Mouse (Mus musculus) large intestine, adult 2 months (tissue): ENCODE results near the gene Gm5244. TPM values are rescaled to one million over a fixed set of nuclear protein-coding genes. Genes with fewer than 3 reads are reported as not detected.

Source experiments
- DNase-seq: peaks from one replicate; pipeline ENCODE4 v3.0.0-alpha.2; 2012; ENCODE audit warnings: low read depth, low spot score
- WGBS: fragments of 180-500 bp; shearing (Covaris S2); methylation state at CpG from one replicate; pipeline ENCODE4 v1.1.7; 2018; 5-methylcytosine and 5-hydroxymethylcytosine counted together
- polyA plus RNA-seq: library from polyadenylated mRNA; depleted of rRNA; stranded (reverse); fragments of >200 nt; gene quantifications from 2 replicates; pipeline ENCODE4 v1.2.3, GENCODE M21; 2012; rRNA removed

Gm5244 gene
- polyA plus RNA-seq, 1 experiment, result not detected

DNA sequence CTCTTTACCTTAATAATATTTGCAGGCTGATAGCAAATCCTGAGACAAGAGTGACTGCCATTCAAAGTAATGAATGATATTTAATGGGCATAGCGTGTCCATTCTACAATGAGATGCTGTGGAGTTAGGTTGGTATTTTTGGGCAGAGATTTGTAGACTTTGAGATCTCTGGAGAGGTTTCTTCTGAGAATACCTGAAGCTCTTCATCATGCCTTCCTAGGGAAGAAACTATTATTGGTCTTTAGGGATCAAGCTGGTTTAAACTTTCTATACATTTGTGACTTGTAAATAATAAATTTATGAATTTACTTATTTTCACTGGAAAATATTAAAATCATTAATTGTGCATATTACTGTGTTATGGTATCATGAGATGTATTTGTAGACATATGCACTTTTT, 46.9 kb downstream of the Gm5244 start, which contains the start of gene Olfr1446:
Olfr1446 (minus strand) TSS at position 101 of the 400 bp plus-strand sequence.
- 85% methylated on average over 1 of the region's 1 CpGs for WGBS
- DNase-seq, result no peak

Other genes starting within 250 kb of the Gm5244 start
- not detected in 2 replicates for gene Gm4952, start 246.7 kb upstream of the Gm5244 start, polyA plus RNA-seq
- gene Glyat, start 213.4 kb upstream of the Gm5244 start, polyA plus RNA-seq, result not detected in 2 replicates
- not detected in 2 replicates for gene Olfr1442, start 176.2 kb upstream of the Gm5244 start, polyA plus RNA-seq
- gene Olfr1443, start 168.6 kb upstream of the Gm5244 start, polyA plus RNA-seq, result not detected in 2 replicates
- gene Keg1, start 150.9 kb upstream of the Gm5244 start, polyA plus RNA-seq, result not detected in 2 replicates
- 2.0 TPM in 2 replicates for gene Cntf, start 81.0 kb upstream of the Gm5244 start, polyA plus RNA-seq
- 9.5 and 13.0 TPM in 2 replicates for gene Zfp91, start 50.6 kb upstream of the Gm5244 start, polyA plus RNA-seq
- gene Lpxn, start 50.5 kb upstream of the Gm5244 start, polyA plus RNA-seq, result 10.5 and 11.6 TPM in 2 replicates
- not detected in 2 replicates for gene Olfr1444, start 10.6 kb downstream of the Gm5244 start, polyA plus RNA-seq
- gene Olfr1445, start 37.2 kb downstream of the Gm5244 start, polyA plus RNA-seq, result not detected in 2 replicates
- not detected in 2 replicates for gene Olfr1446, start 46.8 kb downstream of the Gm5244 start, polyA plus RNA-seq
- not detected in 2 replicates for gene Olfr1447, start 57.1 kb downstream of the Gm5244 start, polyA plus RNA-seq
- not detected in 2 replicates for gene Olfr1448, start 77.7 kb downstream of the Gm5244 start, polyA plus RNA-seq
- gene Olfr1449, start 84.2 kb downstream of the Gm5244 start, polyA plus RNA-seq, result 0.09 TPM in 1 of 2 replicates, not detected in the other
- not detected in 2 replicates for gene Olfr1450, start 103.6 kb downstream of the Gm5244 start, polyA plus RNA-seq
- not detected in 2 replicates for gene Olfr1451, start 148.3 kb downstream of the Gm5244 start, polyA plus RNA-seq
- gene Olfr1453, start 181.6 kb downstream of the Gm5244 start, polyA plus RNA-seq, result not detected in 2 replicates
- gene Olfr1454, start 213.9 kb downstream of the Gm5244 start, polyA plus RNA-seq, result not detected in 2 replicates